Mouse (Mus musculus): ENCODE measurements at regions not wholly inside any gene's neighbourhood (a gene's known extent, or its start where the extent isn't known, plus 50 kb on each side); places are given as distances from the start of the nearest gene placed in this dataset.
A peak's percentile ranks its signal among the peaks of the same experiment; 100 is the strongest.

GRCm38 (mm10) chr13:111939534-111940115, 130.8 kb upstream of the Map3k1 start:
- no peak for DNase-seq (ENCODE audit: low spot score in 2 of 2)

- DNase-seq (ENCODE audit: low spot score in 2 of 2): no peak
These were observed 131.5 kb upstream of the Map3k1 start for GRCm38 (mm10) chr13:111940275-111940674.

- DNase-seq (ENCODE audit: low spot score in 2 of 2): no peak
These were observed 132.2 kb upstream of the Map3k1 start for GRCm38 (mm10) chr13:111940796-111941513.

GRCm38 (mm10) chr13:111941946-111942345, 133.2 kb upstream of the Map3k1 start:
- DNase-seq (ENCODE audit: low spot score in 2 of 2): no peak

- no peak for DNase-seq (ENCODE audit: low spot score in 2 of 2)
These were observed 134.7 kb upstream of the Map3k1 start for GRCm38 (mm10) chr13:111943392-111944088.

- DNase-seq (ENCODE audit: low spot score in 2 of 2): peak; percentile 43 to 63
These were observed 135.3 kb upstream of the Map3k1 start for GRCm38 (mm10) chr13:111944089-111944406.

- no peak for DNase-seq (ENCODE audit: low spot score in 2 of 2)
These were observed 137.5 kb upstream of the Map3k1 start for GRCm38 (mm10) chr13:111946271-111946670.

- no peak for DNase-seq (ENCODE audit: low spot score in 2 of 2)
These were observed 138.0 kb upstream of the Map3k1 start for GRCm38 (mm10) chr13:111946811-111947210.

GRCm38 (mm10) chr13:111948395-111948794, 139.6 kb upstream of the Map3k1 start:
- DNase-seq (ENCODE audit: low spot score in 2 of 2): no peak

- DNase-seq (ENCODE audit: low spot score in 2 of 2): no peak
These were observed 141.2 kb upstream of the Map3k1 start for GRCm38 (mm10) chr13:111950042-111950441.

- DNase-seq (ENCODE audit: low spot score in 2 of 2): no peak
These were observed 145.2 kb upstream of the Map3k1 start for GRCm38 (mm10) chr13:111953860-111954519.

GRCm38 (mm10) chr13:111954520-111954884, 145.7 kb upstream of the Map3k1 start:
- DNase-seq (ENCODE audit: low spot score in 2 of 2): no peak

- DNase-seq (ENCODE audit: low spot score in 2 of 2): no peak
These were observed 148.3 kb upstream of the Map3k1 start for GRCm38 (mm10) chr13:111957118-111957517.

- no peak for DNase-seq (ENCODE audit: low spot score in 2 of 2)
These were observed 149.0 kb upstream of the Map3k1 start for GRCm38 (mm10) chr13:111957674-111958273.

GRCm38 (mm10) chr13:111958421-111958820, 149.6 kb upstream of the Map3k1 start:
- no peak for DNase-seq (ENCODE audit: low spot score in 2 of 2)

- no peak for DNase-seq (ENCODE audit: low spot score in 2 of 2)
These were observed 151.2 kb upstream of the Map3k1 start for GRCm38 (mm10) chr13:111960036-111960435.

GRCm38 (mm10) chr13:111961423-111961822, 152.6 kb upstream of the Map3k1 start:
- DNase-seq (ENCODE audit: low spot score in 2 of 2): no peak

GRCm38 (mm10) chr13:111962155-111962554, 153.4 kb upstream of the Map3k1 start:
- no peak for DNase-seq (ENCODE audit: low spot score in 2 of 2)

GRCm38 (mm10) chr13:111966113-111966512, 157.3 kb upstream of the Map3k1 start:
- DNase-seq (ENCODE audit: low spot score in 2 of 2): no peak

GRCm38 (mm10) chr13:111966627-111967026, 157.8 kb upstream of the Map3k1 start:
- no peak for DNase-seq (ENCODE audit: low spot score in 2 of 2)

- DNase-seq (ENCODE audit: low spot score in 2 of 2): no peak
These were observed 159.4 kb upstream of the Map3k1 start for GRCm38 (mm10) chr13:111968197-111968596.

GRCm38 (mm10) chr13:111974282-111974681, 165.5 kb upstream of the Map3k1 start:
- no peak for DNase-seq (ENCODE audit: low spot score in 2 of 2)
